Mouse (Mus musculus) B cell, adult 2 months (primary cell): Measurements from ENCODE around the gene Nol9.

Source experiments
- DNase-seq, 2 experiments: peaks; one replicate each; pipeline ENCODE4 v3.0.0; 2022

The Nol9 gene

GRCm38 (mm10) chr4:152067280-152067679, 28.2 kb downstream of the Nol9 start:
- no peak for DNase-seq

DNA sequence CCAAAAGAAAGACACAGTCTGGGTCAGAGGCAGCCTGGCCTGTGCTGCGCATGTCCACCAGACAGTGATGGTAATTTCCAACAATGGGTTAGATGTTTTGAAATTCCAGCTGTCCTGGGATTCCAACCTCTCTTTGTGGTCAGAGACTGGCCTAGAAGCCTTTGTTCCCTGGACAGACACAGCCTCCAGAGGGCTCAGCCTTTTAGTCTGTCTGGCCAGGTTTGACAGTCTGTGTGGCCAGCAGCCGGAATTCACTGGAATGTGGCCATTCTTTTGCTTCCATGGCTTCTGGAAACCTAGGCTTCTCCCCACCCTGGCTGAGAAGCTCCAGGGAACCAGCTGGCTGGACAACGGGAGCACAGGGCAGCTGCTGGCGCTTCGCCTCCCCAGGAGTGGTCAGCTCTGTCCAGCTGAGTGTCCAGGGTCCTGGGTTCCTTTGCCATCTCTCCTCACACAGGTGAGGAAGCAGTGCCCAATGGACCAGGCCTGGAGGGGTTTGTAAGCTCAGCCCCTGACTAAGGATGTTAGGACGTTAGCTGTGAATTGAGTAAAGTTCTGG, 29.1 kb downstream of the Nol9 start:
- no peak for DNase-seq

GRCm38 (mm10) chr4:152069245-152069644, 30.1 kb downstream of the Nol9 start:
- no peak for DNase-seq

- DNase-seq = no peak
Observed at GRCm38 (mm10) chr4:152070494-152071396, 31.6 kb downstream of the Nol9 start.

- DNase-seq = no peak
Observed at GRCm38 (mm10) chr4:152072121-152072601, 33.0 kb downstream of the Nol9 start, which contains the start of gene Plekhg5. Gene Plekhg5, plus strand, starts transcription at chr4:152072498.

- DNase-seq = no peak
Observed at GRCm38 (mm10) chr4:152072655-152073054, 33.5 kb downstream of the Nol9 start.

DNA sequence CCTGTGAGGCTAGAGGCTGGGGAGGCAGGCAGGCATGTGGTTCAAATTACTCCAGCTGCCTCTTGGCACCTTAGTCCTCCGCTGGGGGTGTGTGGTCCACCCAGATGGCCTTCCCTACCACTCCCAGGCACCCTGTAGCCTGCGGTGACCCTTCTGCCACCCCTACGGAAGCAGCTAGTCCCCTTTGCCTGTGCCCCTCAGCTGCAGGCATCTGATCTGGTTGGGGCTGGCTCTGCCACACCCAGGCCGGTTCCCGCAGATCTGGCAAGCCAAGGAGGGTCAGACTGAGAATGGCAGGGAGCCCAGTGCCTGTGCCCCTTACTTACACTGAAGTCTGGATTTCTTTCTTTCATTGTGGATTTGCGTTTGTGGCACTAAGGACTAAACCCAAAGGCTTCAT, 34.6 kb downstream of the Nol9 start:
- DNase-seq = no peak

DNA sequence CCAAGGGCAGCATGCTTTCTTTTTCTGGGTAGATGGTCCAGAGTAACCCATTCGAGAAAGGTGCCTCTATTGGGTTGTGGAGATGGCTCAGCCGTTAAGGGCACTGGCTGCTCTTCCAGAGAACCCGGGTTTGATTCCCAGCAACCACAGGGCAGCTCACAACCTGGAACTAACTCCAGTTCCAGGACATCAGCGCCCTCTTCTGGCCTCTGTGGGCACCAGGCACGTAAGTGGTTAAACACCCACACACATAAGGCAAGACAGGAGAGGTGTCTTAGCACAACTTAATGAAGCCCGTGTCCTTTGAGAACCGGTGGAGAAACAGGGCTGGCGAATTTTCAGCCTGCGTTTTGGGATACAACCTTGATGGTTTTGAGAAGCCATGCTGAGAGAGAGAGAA, 35.4 kb downstream of the Nol9 start:
- no peak for DNase-seq

GRCm38 (mm10) chr4:152077191-152077590, 38.1 kb downstream of the Nol9 start:
- DNase-seq = no peak

DNA sequence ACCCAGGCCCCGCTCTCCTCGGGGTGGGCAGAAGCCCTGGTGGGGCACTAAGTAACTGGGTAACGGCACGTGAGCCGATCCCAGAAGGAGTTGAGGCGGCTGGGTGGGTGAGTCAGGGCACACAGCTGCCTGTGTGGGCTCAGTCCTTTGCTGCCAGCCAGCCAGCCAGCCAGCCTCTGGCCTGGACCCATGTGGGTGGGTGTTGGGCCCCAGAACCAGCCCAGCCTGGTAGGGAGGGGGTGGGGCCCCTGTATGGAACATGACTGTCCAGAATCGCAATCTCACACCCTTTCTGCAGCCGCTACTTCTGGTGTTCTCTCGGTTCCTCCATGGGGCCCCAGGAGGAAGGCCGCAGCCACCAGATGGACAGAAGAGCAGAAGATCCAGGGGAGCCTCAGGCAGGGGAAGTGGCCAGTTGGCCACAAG, 39.0 kb downstream of the Nol9 start:
- DNase-seq = no peak

DNA sequence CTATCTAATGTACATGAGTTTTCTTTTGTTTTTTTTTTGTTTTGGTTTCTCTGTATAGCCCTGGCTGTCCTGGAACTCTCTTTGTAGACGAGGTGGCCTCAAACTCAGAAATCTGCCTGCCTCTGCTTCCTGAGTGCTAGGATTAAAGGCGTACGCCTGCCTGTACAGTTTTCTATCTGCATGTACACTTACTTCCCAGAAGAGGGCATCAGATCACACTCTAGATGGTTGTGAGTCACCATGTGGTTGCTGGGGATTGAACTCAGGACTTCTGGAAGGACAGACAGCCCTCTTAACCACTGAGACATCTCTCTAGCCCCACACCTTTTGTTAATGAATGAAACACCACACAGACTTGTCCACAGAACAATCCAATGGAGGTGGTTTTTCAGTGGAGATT, 40.1 kb downstream of the Nol9 start:
- DNase-seq = no peak

DNA sequence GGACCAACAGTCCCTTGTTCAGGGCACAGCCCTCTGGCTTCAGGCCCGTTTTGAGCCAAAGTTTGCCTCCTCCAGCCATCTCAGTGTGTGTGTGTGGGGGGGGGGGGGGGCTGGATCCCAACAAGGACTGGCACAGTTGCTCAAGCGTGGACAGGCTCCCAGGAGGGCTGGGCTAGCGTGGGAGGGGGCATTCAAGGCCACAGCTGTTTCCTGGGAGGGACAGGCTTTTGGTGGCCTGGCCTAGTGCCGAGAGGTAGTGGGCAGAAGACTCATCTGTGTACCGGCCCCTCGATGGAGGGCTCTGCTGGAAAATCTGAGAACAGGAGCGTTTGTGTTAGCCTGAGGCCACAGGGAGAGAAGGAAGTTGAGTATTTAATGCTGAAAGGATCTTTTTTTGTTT, 40.8 kb downstream of the Nol9 start:
- no peak for DNase-seq

DNA sequence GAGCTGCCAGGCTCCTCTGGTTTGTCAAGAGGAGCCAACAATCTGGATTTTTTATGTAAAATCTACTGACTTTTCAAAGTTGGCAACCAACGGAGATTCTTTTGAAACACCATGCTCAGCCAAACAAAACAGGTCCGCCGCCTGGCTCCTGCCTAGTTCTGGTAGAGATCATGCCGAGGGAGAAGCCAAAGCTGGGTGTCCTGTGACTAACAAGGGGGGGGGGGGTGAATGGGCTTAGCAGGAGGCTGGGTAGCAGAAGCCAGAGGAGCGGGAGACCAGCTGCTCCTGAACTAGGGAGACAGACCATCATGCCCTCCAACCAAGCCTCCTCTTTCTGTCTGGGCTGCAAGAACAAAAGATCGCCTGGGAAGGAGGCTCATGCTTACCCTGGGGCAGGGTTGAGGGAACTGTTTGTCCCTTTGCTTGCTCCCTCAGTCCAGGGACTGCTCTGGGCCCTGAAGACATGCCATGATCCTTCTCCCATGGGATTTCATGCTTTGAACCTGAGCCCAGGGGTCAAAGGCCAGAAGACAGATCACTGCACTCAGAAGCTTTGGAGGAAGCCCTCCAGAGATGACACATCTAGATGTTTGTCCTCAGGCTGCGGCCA, 44.6 kb downstream of the Nol9 start:
- no peak for DNase-seq

DNA sequence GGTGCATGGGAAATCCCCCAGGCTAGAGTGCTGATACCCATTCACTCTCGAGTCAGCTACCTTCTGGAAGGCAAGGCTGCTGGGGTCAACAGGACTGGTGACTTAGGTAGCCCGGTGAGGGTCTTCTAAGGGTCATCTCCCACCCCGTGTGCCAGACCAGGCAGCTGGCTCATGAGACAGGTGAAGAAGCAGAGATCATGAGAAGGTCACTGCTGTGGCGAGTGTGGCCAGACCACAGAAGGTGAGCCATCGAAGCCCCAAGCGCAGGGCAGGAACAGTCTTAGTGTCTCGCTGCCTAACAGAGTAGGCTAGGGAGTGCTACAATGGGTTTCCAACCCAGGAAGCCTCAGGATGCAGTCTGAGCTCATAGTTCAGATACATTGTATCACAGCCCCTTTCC, 45.5 kb downstream of the Nol9 start:
- no peak for DNase-seq

- peak; percentile 24 to 31 for DNase-seq
Observed at GRCm38 (mm10) chr4:152086505-152087210, 47.5 kb downstream of the Nol9 start.

DNA sequence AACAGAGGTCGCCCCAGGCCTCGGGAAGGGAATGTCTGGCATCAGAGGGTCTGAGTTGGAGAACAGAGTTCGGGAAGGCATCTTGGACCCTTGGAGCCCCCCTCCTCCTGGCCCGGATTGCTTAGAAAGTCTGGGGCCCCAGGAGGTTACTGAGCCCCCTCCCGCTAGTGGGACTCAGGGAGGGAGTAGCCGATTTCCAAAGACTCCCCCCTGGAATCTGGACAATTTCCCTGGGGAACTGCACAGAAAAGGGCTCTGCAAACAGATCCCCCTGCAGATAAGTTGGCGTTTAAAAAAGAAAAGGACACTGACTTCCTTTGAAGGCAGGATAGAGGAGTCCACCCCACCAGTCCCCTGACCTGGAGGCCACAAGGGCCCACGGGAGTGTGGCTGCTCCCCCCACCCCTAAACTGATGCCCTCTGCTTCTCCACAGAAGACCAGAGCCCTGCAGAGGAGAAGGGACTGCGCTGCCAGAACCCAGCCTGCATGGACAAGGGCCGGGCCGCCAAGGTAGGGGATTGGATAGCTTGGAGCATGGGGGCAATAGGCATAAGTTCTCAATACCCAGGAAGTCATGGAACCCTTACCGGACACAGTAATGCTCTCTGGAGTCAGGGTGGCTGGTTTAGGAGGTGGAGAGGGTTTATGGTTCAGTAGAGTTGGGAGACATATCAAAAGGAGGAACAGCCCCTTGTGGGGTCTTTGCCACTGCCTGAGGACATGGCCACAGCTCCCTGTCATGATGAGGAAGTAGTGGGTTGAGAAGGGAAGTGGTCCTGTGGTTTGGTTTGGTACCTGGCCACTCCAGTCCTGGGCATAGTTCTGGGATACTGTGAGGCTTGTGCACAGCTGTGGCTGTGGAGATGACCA, 48.3 kb downstream of the Nol9 start:
- peak; percentile 14 to 19 for DNase-seq

- DNase-seq = no peak
Observed at GRCm38 (mm10) chr4:152088133-152088532, 49.0 kb downstream of the Nol9 start.

GRCm38 (mm10) chr4:152088556-152089120, 49.5 kb downstream of the Nol9 start:
- DNase-seq = no peak

DNA sequence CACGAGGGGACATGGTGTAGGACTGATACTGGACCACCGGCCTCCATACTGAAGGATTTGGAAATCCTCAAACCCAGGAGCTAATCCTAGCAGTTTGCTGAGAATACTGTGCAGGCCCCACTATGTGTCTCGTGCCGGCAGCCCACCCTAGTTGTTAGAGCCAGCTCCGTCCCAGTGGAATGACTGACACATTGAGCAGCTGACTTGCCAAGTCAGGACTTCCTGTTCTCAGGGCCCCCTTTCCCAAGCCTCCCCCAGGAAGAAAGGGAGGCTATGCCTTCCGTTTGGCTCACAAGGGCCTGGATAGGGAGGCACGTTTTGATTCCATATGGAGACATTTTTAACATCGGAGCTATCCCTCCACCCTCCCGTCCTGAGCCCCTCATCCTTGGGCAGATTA, 51.1 kb downstream of the Nol9 start:
- no peak for DNase-seq

- DNase-seq = no peak
Observed at GRCm38 (mm10) chr4:152092751-152093293, 53.7 kb downstream of the Nol9 start.

DNA sequence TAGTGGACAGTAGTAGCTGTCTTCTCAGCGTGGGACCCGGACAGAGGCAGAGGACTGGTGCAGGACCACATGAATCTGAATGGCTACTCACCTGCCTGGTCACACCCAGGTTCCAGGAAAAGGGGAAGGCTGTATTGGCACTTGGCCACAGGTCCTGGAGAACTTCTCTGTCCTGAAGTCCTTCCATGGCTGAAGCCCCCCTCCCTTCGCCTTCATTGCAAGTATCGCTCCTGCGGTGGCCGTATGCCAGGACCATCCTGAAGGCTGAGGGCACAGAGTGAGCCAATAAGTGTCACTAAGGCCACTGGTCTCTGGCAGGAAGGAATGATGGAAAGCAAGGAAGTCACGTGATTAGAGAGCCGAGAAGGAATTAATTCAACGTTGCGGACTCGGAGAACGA, 55.1 kb downstream of the Nol9 start:
- no peak for DNase-seq
